In genomic region chr9:14523408-14524043, GRCm38 (mm10) we compare ENCODE assay signal across 7 mouse cellular contexts. TPM values are rescaled to one million over a fixed set of nuclear protein-coding genes. Genes with fewer than 3 reads are reported as not detected.
DNase-seq lines count a peak whose midpoint lies in the region; ATAC-seq and TF ChIP-seq lines count a peak whose summit lies in the region.

No protein-coding gene starts in this region.

- TF ChIP-seq CTCF in intestine, postnatal 0 days (IDR thresholded peaks at IDR 0.05; ENCODE audit: low read depth) = peak; percentile 92

- no peaks in the 10 kb centered on the region for H3K9me3 ChIP-seq in intestine, postnatal 0 days (ENCODE audit: control insufficient read depth)
- H3K9me3 ChIP-seq in midbrain, embryonic 13.5 days = no peaks in the 10 kb centered on the region

- H3K4me3 ChIP-seq in intestine, postnatal 0 days (ENCODE audit: low read depth, low read length) = no peak overlapping the region
- no peak overlapping the region for H3K4me3 ChIP-seq in midbrain, embryonic 13.5 days (replicated peaks)

- no peak overlapping the region for H3K9ac ChIP-seq in intestine, postnatal 0 days (ENCODE audit: low read depth, low read length)
- H3K9ac ChIP-seq in midbrain, embryonic 13.5 days (replicated peaks) = no peak overlapping the region

- H3K4me2 ChIP-seq in intestine, postnatal 0 days (replicated peaks; ENCODE audit: low read depth) = no peak overlapping the region
- H3K4me2 ChIP-seq in midbrain, embryonic 13.5 days (replicated peaks) = no peak overlapping the region

- no peaks in the 10 kb centered on the region for H3K27me3 ChIP-seq in intestine, postnatal 0 days (replicated peaks; ENCODE audit: control insufficient read depth, insufficient read depth, low read length)
- H3K27me3 ChIP-seq in midbrain, embryonic 13.5 days = no peaks in the 10 kb centered on the region

- peak; percentile 67 for ATAC-seq in intestine, postnatal 0 days
- ATAC-seq in midbrain, embryonic 13.5 days = peak; percentile 77

- H3K4me1 ChIP-seq in intestine, postnatal 0 days (replicated peaks; ENCODE audit: control insufficient read depth, insufficient read depth, low read length) = no peaks in the 10 kb centered on the region
- no peaks in the 10 kb centered on the region for H3K4me1 ChIP-seq in midbrain, embryonic 13.5 days (replicated peaks)

- peak; percentile 82 for DNase-seq in adrenal gland, adult 2 months
- peak; percentile 85 for DNase-seq in embryo, embryonic 10.5 days (ENCODE audit: low spot score)
- DNase-seq in gastrocnemius, postnatal 36 days = peak; percentile 69 to 74
- DNase-seq in left cerebral cortex, postnatal 25 days (ENCODE audit: low spot score in 2 of 2) = peak; percentile 83 to 90
- peak; percentile 23 for DNase-seq in spleen, adult 12 weeks (ENCODE audit: low spot score)

- intact Hi-C loops in gastrocnemius, postnatal 36 days (cut with DNase I) = loop anchor here (2.0 kb wide), 1 partner anchor 175 kb away; no protein-coding TSS in a partner anchor
- intact Hi-C loops in left cerebral cortex, postnatal 25 days (cut with DNase I) = loop anchor here (1.0 to 2.0 kb wide), 2 partner anchors 176 to 241 kb away; no protein-coding TSS in a partner anchor

- no peaks in the 10 kb centered on the region for H3K36me3 ChIP-seq in intestine, postnatal 0 days (ENCODE audit: control insufficient read depth, insufficient read depth)
- H3K36me3 ChIP-seq in midbrain, embryonic 13.5 days = no peaks in the 10 kb centered on the region

- 5% methylated on average over 4 of the region's 4 CpGs for WGBS in intestine, postnatal 0 days
- 12% methylated on average over 4 of the region's 4 CpGs for WGBS in midbrain, embryonic 13.5 days

- no peak overlapping the region for H3K27ac ChIP-seq in intestine, postnatal 0 days (ENCODE audit: low read depth, low read length)
- H3K27ac ChIP-seq in midbrain, embryonic 13.5 days = no peak overlapping the region

RNA-seq across cellular contexts. Expression of gene Cwc15, which starts 23.1 kb away (rescaled TPM):
- total RNA-seq in adrenal gland, adult 2 months (2021) = 100 to 1,000 TPM; 120 to 145 TPM
- 2.1 and 2.5 TPM in 2 replicates for polyA plus RNA-seq in adrenal gland, adult 2 months (2012; rRNA removed)
- 10 to 100 TPM; 87.3 to 95.2 TPM for total RNA-seq in gastrocnemius, postnatal 36 days (2021)
- 116 and 117 TPM in 2 replicates for polyA plus RNA-seq in intestine, postnatal 0 days (2015; fragmentation: Nextera tagmentation; extraction: Ambion mirVana)
- total RNA-seq in left cerebral cortex, postnatal 25 days (2021) = 10 to 100 TPM; 86.3 to 89.3 TPM
- 177 and 180 TPM in 2 replicates for polyA plus RNA-seq in midbrain, embryonic 13.5 days (2015; fragmentation: Nextera tagmentation; extraction: Ambion mirVana)

RNA-seq across cellular contexts. Expression of gene Kdm4d, which starts 23.2 kb away (rescaled TPM):
- total RNA-seq in adrenal gland, adult 2 months (2021) = under 1 TPM; 0.29 to 0.41 TPM
- polyA plus RNA-seq in adrenal gland, adult 2 months (2012; rRNA removed) = 0.36 and 0.37 TPM in 2 replicates
- not detected for total RNA-seq in gastrocnemius, postnatal 36 days (2021)
- 0.04 and 0.07 TPM in 2 replicates for polyA plus RNA-seq in intestine, postnatal 0 days (2015; fragmentation: Nextera tagmentation; extraction: Ambion mirVana)
- 1 to 10 TPM; 1.5 to 1.9 TPM for total RNA-seq in left cerebral cortex, postnatal 25 days (2021)
- polyA plus RNA-seq in midbrain, embryonic 13.5 days (2015; fragmentation: Nextera tagmentation; extraction: Ambion mirVana) = 0.32 and 0.43 TPM in 2 replicates

Comparison
In these comparisons a context has a peak if more than half of its experiments do, and no peak if none do; other contexts are left out.
1. DNase-seq: peak in every context shown above with its lines; median percentile 86 in left cerebral cortex, postnatal 25 days; 85 in embryo, embryonic 10.5 days; 82 in adrenal gland, adult 2 months; 72 in gastrocnemius, postnatal 36 days; 23 in spleen, adult 12 weeks.